Mouse (Mus musculus): ENCODE measurements around the gene Naa30. TPM values are rescaled to one million over a fixed set of nuclear protein-coding genes. Genes with fewer than 3 reads are reported as not detected.
A peak's percentile ranks its signal among the peaks of the same experiment; 100 is the strongest.
"Not testable (repeated sequence)": the region's sequence is repeated elsewhere in the genome, so short reads cannot be mapped to it uniquely, and the experiment has no call there.

The Naa30 gene
- polyA plus RNA-seq, 1 experiment = 11.1 TPM

GRCm38 (mm10) chr14:49179736-49180135, 7.7 kb downstream of the Naa30 start:
- TF ChIP-seq POLR2A (IDR thresholded peaks at IDR 0.05; ENCODE audit: control insufficient read depth, extremely low read depth, insufficient read depth, low read length, poor library complexity) = no peak
- no peak for TF ChIP-seq CTCF (IDR thresholded peaks at IDR 0.05; ENCODE audit: borderline replicate concordance, control insufficient read depth, extremely low read depth, insufficient read depth, low read length, poor library complexity)
- 87% methylated on average over 3 of the region's 3 CpGs for WGBS
- H3K27me3 ChIP-seq (ENCODE audit: control insufficient read depth, insufficient read depth, low read length) = no peaks in the 10 kb centered on the region
- H3K4me3 ChIP-seq (ENCODE audit: control insufficient read depth, insufficient read depth, low read length) = no peak overlapping the region
- no peak overlapping the region for H3K27ac ChIP-seq (ENCODE audit: control insufficient read depth, insufficient read depth, low read length)
- no peak for DNase-seq
- no peaks in the 10 kb centered on the region for H3K4me1 ChIP-seq (replicated peaks; ENCODE audit: control insufficient read depth, insufficient read depth, low read length)
- peaks cover 19% of the 10 kb centered on the region for H3K36me3 ChIP-seq (ENCODE audit: control insufficient read depth, insufficient read depth, low read length)

- no peak for DNase-seq
- TF ChIP-seq POLR2A (IDR thresholded peaks at IDR 0.05; ENCODE audit: control insufficient read depth, extremely low read depth, insufficient read depth, low read length, poor library complexity) (no peak), CTCF (IDR thresholded peaks at IDR 0.05; ENCODE audit: borderline replicate concordance, control insufficient read depth, extremely low read depth, insufficient read depth, low read length, poor library complexity) (no peak)
- H3K36me3 ChIP-seq (ENCODE audit: control insufficient read depth, insufficient read depth, low read length) = peaks cover 38% of the 10 kb centered on the region
- no peak overlapping the region for H3K27ac ChIP-seq (ENCODE audit: control insufficient read depth, insufficient read depth, low read length)
- H3K4me1 ChIP-seq (replicated peaks; ENCODE audit: control insufficient read depth, insufficient read depth, low read length) = no peaks in the 10 kb centered on the region
- no peaks in the 10 kb centered on the region for H3K27me3 ChIP-seq (ENCODE audit: control insufficient read depth, insufficient read depth, low read length)
- no peak overlapping the region for H3K4me3 ChIP-seq (ENCODE audit: control insufficient read depth, insufficient read depth, low read length)
- WGBS = 97% methylated on average over 2 of the region's 2 CpGs
Observed at GRCm38 (mm10) chr14:49186270-49186669, 14.2 kb downstream of the Naa30 start.

- Histone ChIP-seq H3K27me3 (ENCODE audit: control insufficient read depth, insufficient read depth, low read length) (no peaks in the 10 kb centered on the region), H3K36me3 (ENCODE audit: control insufficient read depth, insufficient read depth, low read length) (no peaks in the 10 kb centered on the region), H3K4me3 (ENCODE audit: control insufficient read depth, insufficient read depth, low read length) (no peak overlapping the region), H3K4me1 (replicated peaks; ENCODE audit: control insufficient read depth, insufficient read depth, low read length) (no peaks in the 10 kb centered on the region), H3K27ac (ENCODE audit: control insufficient read depth, insufficient read depth, low read length) (no peak overlapping the region)
- no peak for DNase-seq
- TF ChIP-seq CTCF (IDR thresholded peaks at IDR 0.05; ENCODE audit: borderline replicate concordance, control insufficient read depth, extremely low read depth, insufficient read depth, low read length, poor library complexity) (no peak), POLR2A (IDR thresholded peaks at IDR 0.05; ENCODE audit: control insufficient read depth, extremely low read depth, insufficient read depth, low read length, poor library complexity) (no peak)
- 97% methylated on average over 2 of the region's 2 CpGs for WGBS
Observed at GRCm38 (mm10) chr14:49197031-49197527, 25.1 kb downstream of the Naa30 start.

- no peak overlapping the region for H3K27ac ChIP-seq (ENCODE audit: control insufficient read depth, insufficient read depth, low read length)
- no peak for TF ChIP-seq CTCF (IDR thresholded peaks at IDR 0.05; ENCODE audit: borderline replicate concordance, control insufficient read depth, extremely low read depth, insufficient read depth, low read length, poor library complexity)
- TF ChIP-seq POLR2A (IDR thresholded peaks at IDR 0.05; ENCODE audit: control insufficient read depth, extremely low read depth, insufficient read depth, low read length, poor library complexity) = no peak
- no peak for DNase-seq
- no peaks in the 10 kb centered on the region for H3K27me3 ChIP-seq (ENCODE audit: control insufficient read depth, insufficient read depth, low read length)
- WGBS = 77% methylated on average over 9 of the region's 9 CpGs
- H3K4me3 ChIP-seq (ENCODE audit: control insufficient read depth, insufficient read depth, low read length) = no peak overlapping the region
- H3K4me1 ChIP-seq (replicated peaks; ENCODE audit: control insufficient read depth, insufficient read depth, low read length) = no peaks in the 10 kb centered on the region
- H3K36me3 ChIP-seq (ENCODE audit: control insufficient read depth, insufficient read depth, low read length) = no peaks in the 10 kb centered on the region
Observed at GRCm38 (mm10) chr14:49201073-49201778, 29.2 kb downstream of the Naa30 start.

GRCm38 (mm10) chr14:49210215-49210614, 38.2 kb downstream of the Naa30 start:
- H3K4me3 ChIP-seq (ENCODE audit: control insufficient read depth, insufficient read depth, low read length); H3K27ac ChIP-seq (ENCODE audit: control insufficient read depth, insufficient read depth, low read length); DNase-seq; H3K4me1 ChIP-seq (replicated peaks; ENCODE audit: control insufficient read depth, insufficient read depth, low read length); H3K36me3 ChIP-seq (ENCODE audit: control insufficient read depth, insufficient read depth, low read length); H3K27me3 ChIP-seq (ENCODE audit: control insufficient read depth, insufficient read depth, low read length): not testable (repeated sequence)
- WGBS = 28% methylated on average over 3 of the region's 3 CpGs

- DNase-seq = no peak
- TF ChIP-seq POLR2A (IDR thresholded peaks at IDR 0.05; ENCODE audit: control insufficient read depth, extremely low read depth, insufficient read depth, low read length, poor library complexity) (no peak), CTCF (IDR thresholded peaks at IDR 0.05; ENCODE audit: borderline replicate concordance, control insufficient read depth, extremely low read depth, insufficient read depth, low read length, poor library complexity) (no peak)
- WGBS = 75% methylated on average over 7 of the region's 7 CpGs
- H3K27ac ChIP-seq (ENCODE audit: control insufficient read depth, insufficient read depth, low read length) = no peak overlapping the region
- no peaks in the 10 kb centered on the region for H3K36me3 ChIP-seq (ENCODE audit: control insufficient read depth, insufficient read depth, low read length)
- peaks cover 6% of the 10 kb centered on the region for H3K4me1 ChIP-seq (replicated peaks; ENCODE audit: control insufficient read depth, insufficient read depth, low read length)
- no peak overlapping the region for H3K4me3 ChIP-seq (ENCODE audit: control insufficient read depth, insufficient read depth, low read length)
- no peaks in the 10 kb centered on the region for H3K27me3 ChIP-seq (ENCODE audit: control insufficient read depth, insufficient read depth, low read length)
Observed at GRCm38 (mm10) chr14:49218677-49219076, 46.7 kb downstream of the Naa30 start.

- DNase-seq = peak; percentile 28
- not testable (repeated sequence) for H3K27me3 ChIP-seq (ENCODE audit: control insufficient read depth, insufficient read depth, low read length); H3K4me1 ChIP-seq (replicated peaks; ENCODE audit: control insufficient read depth, insufficient read depth, low read length); H3K36me3 ChIP-seq (ENCODE audit: control insufficient read depth, insufficient read depth, low read length); H3K4me3 ChIP-seq (ENCODE audit: control insufficient read depth, insufficient read depth, low read length)
- H3K27ac ChIP-seq (ENCODE audit: control insufficient read depth, insufficient read depth, low read length) = peak overlapping the region; percentile 73
- WGBS = 65% methylated on average over 4 of the region's 4 CpGs
Observed at GRCm38 (mm10) chr14:49219466-49220022, 47.5 kb downstream of the Naa30 start.
